Mouse (Mus musculus) frontal cortex, postnatal 10 days (tissue): ENCODE data around the gene Sars.

Experiments used
- DNase-seq, 2 experiments: peaks; one replicate each; pipeline ENCODE4 v3.0.0; 2022; ENCODE audit warnings: low spot score in 2 of 2, mixed read lengths in 1 of 2

Gene Sars

DNA sequence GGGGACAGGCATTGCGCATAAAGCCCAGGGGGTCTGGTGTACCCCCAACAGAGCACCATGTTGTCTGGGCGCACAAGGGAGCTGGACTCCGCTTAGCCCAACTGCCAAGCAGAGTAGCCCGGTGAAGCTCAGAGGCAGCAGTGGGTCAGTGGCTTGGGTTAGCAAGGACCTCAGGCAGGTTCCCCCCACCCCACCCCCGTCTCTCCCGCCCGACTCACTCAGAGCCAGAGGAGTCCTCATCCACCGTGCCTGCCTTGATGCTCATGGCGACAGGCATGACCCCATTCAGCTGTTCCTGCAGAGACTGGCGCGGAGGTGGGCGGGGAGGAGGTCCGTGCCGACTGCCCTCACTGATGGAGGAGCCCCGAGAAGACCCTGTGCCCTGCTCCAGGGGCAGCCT lies 52.2 kb downstream of the Sars start:
- DNase-seq = no peak

- DNase-seq = no peak
These were observed 52.7 kb downstream of the Sars start for GRCm38 (mm10) chr3:108392299-108392698.

GRCm38 (mm10) chr3:108389111-108389545 lies 55.9 kb downstream of the Sars start:
- DNase-seq = peak; percentile 89 to 92

DNA sequence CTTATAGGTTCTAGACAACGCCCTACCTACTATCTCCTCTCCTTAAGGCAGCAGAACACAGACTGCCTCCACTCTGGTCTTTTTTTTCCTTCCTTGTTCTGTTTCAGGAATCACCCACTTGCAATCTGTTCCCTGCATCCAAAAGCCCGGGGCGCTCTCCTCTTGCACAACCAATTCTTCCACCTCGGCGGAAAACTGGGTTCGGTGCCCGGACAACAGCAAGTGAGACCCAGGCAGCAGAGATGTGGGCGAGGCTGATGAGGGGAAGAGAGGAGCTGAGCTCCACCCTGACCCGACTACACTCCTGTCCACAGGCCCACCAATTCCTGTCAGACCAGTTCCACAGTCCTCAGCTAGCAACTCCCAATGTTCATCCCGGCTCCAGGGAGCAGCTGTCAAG lies 58.8 kb downstream of the Sars start:
- peak in 1 of 2 experiments; percentile 44 for DNase-seq

GRCm38 (mm10) chr3:108384425-108384824 lies 60.6 kb downstream of the Sars start:
- no peak for DNase-seq

- peak; percentile 72 to 86 for DNase-seq
These were observed 61.3 kb downstream of the Sars start, which contains the start of gene Psrc1 for GRCm38 (mm10) chr3:108383485-108384354. TSS of gene Psrc1 (plus strand) at chr3:108383839.

DNA sequence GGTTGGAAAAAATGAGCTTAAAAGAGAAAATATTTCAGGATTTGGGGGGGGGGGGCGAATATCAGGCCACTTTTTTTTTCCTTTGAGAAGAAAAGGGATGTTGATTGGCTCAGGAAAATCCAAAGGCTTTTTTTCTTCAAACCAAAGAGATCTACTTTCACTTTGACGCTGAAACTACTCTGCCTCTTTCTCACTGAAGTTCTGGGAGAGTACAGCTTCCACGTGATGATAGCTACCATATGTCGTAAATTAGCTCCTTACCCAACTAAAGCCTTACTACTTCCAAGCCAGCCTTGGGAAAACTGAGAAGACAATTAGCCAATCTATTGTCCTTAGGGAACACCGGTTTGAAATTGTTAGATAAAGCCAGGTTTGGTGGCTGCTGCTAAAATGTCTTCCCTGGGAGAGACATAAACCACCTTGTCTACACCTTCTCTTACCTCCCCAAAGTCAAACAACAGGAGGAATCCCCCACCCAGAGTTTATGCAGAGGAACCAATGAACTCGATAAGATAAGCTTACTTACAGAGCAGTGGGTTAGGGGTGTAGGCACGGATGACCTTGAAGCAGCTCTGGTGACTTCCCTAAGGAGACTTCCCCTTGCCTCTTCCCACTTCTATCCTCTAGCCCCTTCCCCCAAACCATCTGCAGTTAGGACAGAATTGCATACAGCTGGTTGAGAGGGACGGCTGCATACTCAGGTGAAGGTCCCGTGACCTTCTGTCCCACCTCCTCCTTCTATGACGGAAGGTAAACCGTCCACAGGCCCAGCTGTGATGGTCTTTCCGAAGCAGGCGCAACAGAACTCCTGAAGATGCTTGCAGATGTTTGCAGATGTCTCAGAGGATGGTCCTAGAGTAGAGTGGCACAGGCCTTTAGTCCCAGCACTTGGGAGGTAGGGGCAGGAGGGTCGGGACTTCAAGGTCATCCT lies 62.8 kb downstream of the Sars start:
- no peak for DNase-seq

- no peak for DNase-seq
These were observed 64.3 kb downstream of the Sars start for GRCm38 (mm10) chr3:108380695-108381094.

- DNase-seq = no peak
These were observed 65.9 kb downstream of the Sars start for GRCm38 (mm10) chr3:108378875-108379663.
